Mouse (Mus musculus) liver, postnatal 0 days (tissue): ENCODE measurements at regions not wholly inside any gene's neighbourhood (a gene's known extent, or its start where the extent isn't known, plus 50 kb on each side); places are given as distances from the start of the nearest gene placed in this dataset.

ENCODE experiments used
- CTCF ChIP-seq: sonication (generic); IDR thresholded peaks from 2 replicates; pipeline ENCODE4 v1.5.1; 2016; ENCODE audit warnings: antibody characterized with exemption, low read depth
- EP300 ChIP-seq: IDR thresholded peaks from 2 replicates; pipeline ENCODE4 v1.6.1; 2016; ENCODE audit warnings: antibody characterized with exemption, low read depth, mild to moderate bottlenecking

- TF ChIP-seq CTCF (no peak), EP300 (no peak)
Measured at GRCm38 (mm10) chr16:12859714-12860355, 249.6 kb upstream of the Ercc4 start.
